Mouse (Mus musculus) left cerebral cortex, adult 11 months (tissue): ENCODE measurements at regions not wholly inside any gene's neighbourhood (a gene's known extent, or its start where the extent isn't known, plus 50 kb on each side); places are given as distances from the start of the nearest gene placed in this dataset.

Experiments used
- DNase-seq: peaks from one replicate; pipeline ENCODE4 v3.0.0; 2022; ENCODE audit warnings: low spot score

DNA sequence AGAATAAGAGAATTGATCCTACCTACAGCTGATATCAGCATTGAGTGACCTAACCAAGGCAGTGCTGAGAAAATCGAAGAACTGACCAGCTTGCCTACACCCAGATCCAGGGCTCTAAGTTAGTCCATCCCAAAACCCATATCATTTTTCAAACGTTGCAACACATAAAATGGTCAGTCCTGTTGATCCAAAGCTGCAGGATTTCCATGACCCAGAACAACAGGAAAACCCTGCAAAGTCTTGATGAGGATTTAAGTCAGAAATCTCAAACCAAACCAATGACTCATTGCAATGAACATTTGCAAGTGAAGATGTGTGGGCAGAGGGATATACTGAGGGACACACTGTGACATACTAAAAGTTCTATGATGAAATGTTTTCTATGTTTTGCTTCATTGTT, 53.5 kb upstream of the Trabd2b start:
- DNase-seq, result no peak
